8 mouse cellular contexts compared by ENCODE assay signal in the genomic region with DNA sequence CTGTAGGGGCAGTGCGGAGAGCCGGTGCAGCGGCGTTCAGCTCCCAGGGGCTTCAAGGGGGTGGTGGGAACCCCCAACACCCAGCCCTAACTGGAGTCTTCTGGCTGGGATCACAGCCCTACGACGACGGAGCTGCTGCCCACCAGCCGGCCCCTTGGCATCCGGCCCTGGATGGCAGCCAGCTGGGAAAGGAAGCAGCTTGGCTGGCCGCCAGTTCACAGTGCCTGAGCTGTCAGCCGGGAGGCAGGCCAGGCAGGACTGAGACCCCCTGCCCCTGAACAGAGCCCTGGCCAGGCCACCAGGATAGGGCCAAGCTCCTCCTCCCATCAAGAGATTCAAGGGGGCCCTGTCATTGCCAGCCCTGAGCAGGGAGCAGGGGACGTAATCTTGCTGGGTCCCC.
A peak's percentile ranks its signal among the peaks of the same experiment; 100 is the strongest.
DNase-seq lines count a peak whose midpoint lies in the region; ATAC-seq and TF ChIP-seq lines count a peak whose summit lies in the region.

No protein-coding gene starts in this region.

- no peak for TF ChIP-seq EP300 in liver, postnatal 0 days (IDR thresholded peaks at IDR 0.05; ENCODE audit: low read depth)

- ATAC-seq in forebrain, embryonic 13.5 days: peak; percentile 85
- peak; percentile 91 for ATAC-seq in heart, embryonic 16.5 days (replicated peaks; ENCODE audit: extremely low read depth, insufficient read depth, low FRiP score)
- ATAC-seq in liver, postnatal 0 days: no peak
- no peak for ATAC-seq in inflammation-experienced regulatory T-cells, adult 6 months

- no peak for TF ChIP-seq CTCF in liver, postnatal 0 days (IDR thresholded peaks at IDR 0.05; ENCODE audit: low read depth)

- H3K9me3 ChIP-seq in forebrain, embryonic 13.5 days (replicated peaks): no peaks in the 10 kb centered on the region
- H3K9me3 ChIP-seq in heart, embryonic 16.5 days (replicated peaks; ENCODE audit: control insufficient read depth, low read length): no peaks in the 10 kb centered on the region
- no peaks in the 10 kb centered on the region for H3K9me3 ChIP-seq in liver, postnatal 0 days (ENCODE audit: low read length)

- peaks cover 98% of the 10 kb centered on the region for H3K4me1 ChIP-seq in forebrain, embryonic 13.5 days
- H3K4me1 ChIP-seq in heart, embryonic 16.5 days (ENCODE audit: control insufficient read depth, insufficient read depth, low read length): peaks cover 50% of the 10 kb centered on the region
- peaks cover 12% of the 10 kb centered on the region for H3K4me1 ChIP-seq in liver, postnatal 0 days (ENCODE audit: insufficient read depth)

- WGBS in forebrain, embryonic 13.5 days: 6% methylated on average over 12 of the region's 12 CpGs
- WGBS in heart, embryonic 16.5 days: 8% methylated on average over 12 of the region's 12 CpGs
- WGBS in liver, postnatal 0 days (ENCODE audit: insufficient replicate concordance): 28% methylated on average over 12 of the region's 12 CpGs

- no peak overlapping the region for H3K4me3 ChIP-seq in forebrain, embryonic 13.5 days
- no peak overlapping the region for H3K4me3 ChIP-seq in heart, embryonic 16.5 days (ENCODE audit: low read length)
- no peak overlapping the region for H3K4me3 ChIP-seq in liver, postnatal 0 days (ENCODE audit: low read depth, low read length)

- H3K27ac ChIP-seq in forebrain, embryonic 13.5 days: peak overlapping the region; percentile 93
- peak overlapping the region; percentile 64; the same call in 1 of the 2 replicates for H3K27ac ChIP-seq in heart, embryonic 16.5 days (ENCODE audit: low read length)
- no peak overlapping the region for H3K27ac ChIP-seq in liver, postnatal 0 days (ENCODE audit: low read depth)

- DNase-seq in 3T3-L1 (ENCODE audit: low read depth, low spot score): peak; percentile 37
- DNase-seq in adrenal gland, adult 8-10 months: peak; percentile 61
- DNase-seq in kidney, postnatal 14 days: peak; percentile 93
- DNase-seq in liver, postnatal 0 days: peak; percentile 73
- peak; percentile 74 for DNase-seq in ovary, postnatal 14 days (ENCODE audit: low spot score)

- 0 out of 2 replicates have a peak overlapping the region, but pooled peaks have one; percentile 37 for H3K9ac ChIP-seq in forebrain, embryonic 13.5 days
- H3K9ac ChIP-seq in heart, embryonic 16.5 days (ENCODE audit: low read length): no peak overlapping the region
- H3K9ac ChIP-seq in liver, postnatal 0 days (replicated peaks): no peak overlapping the region

- H3K4me2 ChIP-seq in forebrain, embryonic 13.5 days: peak overlapping the region; percentile 49
- H3K4me2 ChIP-seq in heart, embryonic 16.5 days (ENCODE audit: low read depth, low read length): peak overlapping the region; percentile 50
- H3K4me2 ChIP-seq in liver, postnatal 0 days (ENCODE audit: low read depth, low read length): peak overlapping the region; percentile 29

- H3K36me3 ChIP-seq in forebrain, embryonic 13.5 days (ENCODE audit: poor library complexity, severe bottlenecking): no peaks in the 10 kb centered on the region
- no peaks in the 10 kb centered on the region for H3K36me3 ChIP-seq in heart, embryonic 16.5 days (ENCODE audit: control insufficient read depth, insufficient read depth)
- H3K36me3 ChIP-seq in liver, postnatal 0 days (replicated peaks; ENCODE audit: insufficient read depth, low read length): no peaks in the 10 kb centered on the region

- H3K27me3 ChIP-seq in forebrain, embryonic 13.5 days: 0 out of 2 replicates have a peak, but pooled peaks cover 20% of the 10 kb centered on the region
- peaks cover 13% of the 10 kb centered on the region for H3K27me3 ChIP-seq in heart, embryonic 16.5 days (ENCODE audit: control insufficient read depth, insufficient read depth, low read length)
- peaks cover 14% of the 10 kb centered on the region for H3K27me3 ChIP-seq in liver, postnatal 0 days (ENCODE audit: insufficient read depth, low read length)

Comparison
In these comparisons a context has a peak if more than half of its experiments do, and no peak if none do; other contexts are left out.
1. DNase-seq: peak in every context shown above with its lines; median percentile 93 in kidney, postnatal 14 days; 74 in ovary, postnatal 14 days; 73 in liver, postnatal 0 days; 61 in adrenal gland, adult 8-10 months; 37 in 3T3-L1.
2. ATAC-seq: peak in forebrain, embryonic 13.5 days (single experiment) and heart, embryonic 16.5 days (single experiment); none in liver, postnatal 0 days (single experiment) and inflammation-experienced regulatory T-cells, adult 6 months (single experiment).
3. Peak in every context shown above with its lines, with median percentiles within 50 percentile points of each other: H3K4me2 ChIP-seq.